Mouse (Mus musculus): Measurements from ENCODE around the gene Srpk2. TPM values are rescaled to one million over a fixed set of nuclear protein-coding genes. Genes with fewer than 3 reads are reported as not detected.

Srpk2 gene
- total and polyA plus RNA-seq, 3 experiments, result 8.4 to 37.4 (median 35.1) TPM

- 92% methylated on average over 13 of the region's 13 CpGs for WGBS
- no peak overlapping the region for H3K27ac ChIP-seq
- DNase-seq, result no peak
Observed at GRCm38 (mm10) chr5:23586531-23587453, 97.6 kb downstream of the Srpk2 start.

GRCm38 (mm10) chr5:23581484-23582060 lies 102.8 kb downstream of the Srpk2 start:
- TF ChIP-seq CTCF (IDR thresholded peaks at IDR 0.05) (no peak), EP300 (IDR thresholded peaks at IDR 0.05; ENCODE audit: insufficient read depth, low read depth, low read length) (no peak), POLR2A (IDR thresholded peaks at IDR 0.05; ENCODE audit: insufficient read depth, low read depth, low read length) (no peak)
- H3K27me3 ChIP-seq (ENCODE audit: control insufficient read depth, insufficient read depth, low read length), result no peaks in the 10 kb centered on the region
- peaks cover 1% of the 10 kb centered on the region for H3K79me2 ChIP-seq (replicated peaks; ENCODE audit: control insufficient read depth, insufficient read depth, low read length)
- intact Hi-C loops (cut with DNase I), result no loop called here
- H3K4me3 ChIP-seq, result no peak overlapping the region
- no peak for DNase-seq
- H3K27ac ChIP-seq, result no peak overlapping the region
- H3K4me1 ChIP-seq (ENCODE audit: control insufficient read depth, insufficient read depth, low read length), result peaks cover 3% of the 10 kb centered on the region
- H3K36me3 ChIP-seq (ENCODE audit: control insufficient read depth, insufficient read depth, low read length), result peaks cover 2% of the 10 kb centered on the region; the same call in 1 of the 2 replicates
- no peak overlapping the region for H3K9ac ChIP-seq (ENCODE audit: low read depth, low read length)
- 45% methylated on average over 2 of the region's 2 CpGs for WGBS

More at GRCm38 (mm10) chr5:23586531-23587453, 97.6 kb downstream of the Srpk2 start:
- no peak for TF ChIP-seq CTCF (IDR thresholded peaks at IDR 0.05)
- no peak for TF ChIP-seq EP300 (IDR thresholded peaks at IDR 0.05; ENCODE audit: insufficient read depth, low read depth, low read length)
- TF ChIP-seq POLR2A (IDR thresholded peaks at IDR 0.05; ENCODE audit: insufficient read depth, low read depth, low read length), result no peak
- peaks cover 7% of the 10 kb centered on the region; the same call in 1 of the 2 replicates for H3K36me3 ChIP-seq (ENCODE audit: control insufficient read depth, insufficient read depth, low read length)
- no peak overlapping the region for H3K4me3 ChIP-seq
- no peak overlapping the region for H3K9ac ChIP-seq (ENCODE audit: low read depth, low read length)
- no peaks in the 10 kb centered on the region for H3K27me3 ChIP-seq (ENCODE audit: control insufficient read depth, insufficient read depth, low read length)
- peaks cover 10% of the 10 kb centered on the region for H3K79me2 ChIP-seq (replicated peaks; ENCODE audit: control insufficient read depth, insufficient read depth, low read length)
- peaks cover 5% of the 10 kb centered on the region for H3K4me1 ChIP-seq (ENCODE audit: control insufficient read depth, insufficient read depth, low read length)
- intact Hi-C loops (cut with DNase I), result no loop called here

DNA sequence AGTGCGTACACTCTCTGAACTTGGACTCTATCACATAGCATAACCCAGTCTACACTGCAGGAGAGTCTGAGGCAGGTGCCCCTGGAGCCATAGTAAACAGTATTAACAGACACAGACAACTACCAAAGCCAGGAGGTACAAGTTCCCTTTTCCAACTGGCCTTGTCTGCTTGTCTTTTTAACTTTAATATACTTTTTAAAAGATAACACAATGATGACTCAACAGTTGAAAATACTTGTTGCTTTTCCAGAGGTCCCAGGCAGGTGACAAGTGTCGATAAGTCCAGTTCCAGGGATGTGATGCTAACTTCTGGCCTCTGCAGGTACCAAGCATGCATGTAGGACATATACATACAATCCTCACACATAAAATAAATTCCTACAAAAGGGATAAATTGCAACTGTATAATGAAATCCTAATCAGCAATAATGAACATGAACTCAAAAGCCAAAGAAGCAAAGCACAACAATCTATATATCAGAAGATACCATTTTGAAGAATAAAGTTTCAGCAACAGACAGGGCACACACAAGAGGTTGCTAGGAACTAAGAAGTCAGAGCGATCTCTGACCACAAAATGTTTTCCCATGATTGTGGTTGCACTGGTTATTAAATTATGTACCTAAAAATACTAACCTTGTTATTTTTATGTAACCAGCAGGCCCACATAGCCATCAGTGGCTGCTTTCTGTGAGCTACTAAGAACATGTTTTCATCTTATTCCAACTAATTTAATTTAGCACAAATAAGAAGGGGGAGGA lies 105.1 kb downstream of the Srpk2 start:
- peaks cover 2% of the 10 kb centered on the region; the same call in 1 of the 2 replicates for H3K36me3 ChIP-seq (ENCODE audit: control insufficient read depth, insufficient read depth, low read length)
- no peak overlapping the region for H3K9ac ChIP-seq (ENCODE audit: low read depth, low read length)
- no peaks in the 10 kb centered on the region for H3K27me3 ChIP-seq (ENCODE audit: control insufficient read depth, insufficient read depth, low read length)
- 77% methylated on average over 3 of the region's 3 CpGs for whole genome bisulfite sequencing
- DNase-seq, result no peak
- intact Hi-C loops (cut with DNase I), result loop anchor here (5.0 kb wide), 1 partner anchor 38 kb away; no protein-coding TSS in a partner anchor
- no peak overlapping the region for H3K27ac ChIP-seq
- H3K79me2 ChIP-seq (replicated peaks; ENCODE audit: control insufficient read depth, insufficient read depth, low read length), result peaks cover 4% of the 10 kb centered on the region
- H3K4me1 ChIP-seq (ENCODE audit: control insufficient read depth, insufficient read depth, low read length), result peaks cover 4% of the 10 kb centered on the region
- no peak for TF ChIP-seq EP300 (IDR thresholded peaks at IDR 0.05; ENCODE audit: insufficient read depth, low read depth, low read length)
- no peak for TF ChIP-seq CTCF (IDR thresholded peaks at IDR 0.05)
- TF ChIP-seq POLR2A (IDR thresholded peaks at IDR 0.05; ENCODE audit: insufficient read depth, low read depth, low read length), result no peak
- H3K4me3 ChIP-seq, result no peak overlapping the region

- Histone ChIP-seq H3K79me2 (replicated peaks; ENCODE audit: control insufficient read depth, insufficient read depth, low read length) (peaks cover 4% of the 10 kb centered on the region), H3K27me3 (ENCODE audit: control insufficient read depth, insufficient read depth, low read length) (no peaks in the 10 kb centered on the region), H3K4me1 (ENCODE audit: control insufficient read depth, insufficient read depth, low read length) (peaks cover 4% of the 10 kb centered on the region), H3K36me3 (ENCODE audit: control insufficient read depth, insufficient read depth, low read length) (peaks cover 2% of the 10 kb centered on the region; the same call in 1 of the 2 replicates), H3K4me3 (no peak overlapping the region), H3K9ac (ENCODE audit: low read depth, low read length) (no peak overlapping the region), H3K27ac (no peak overlapping the region)
- no peak for DNase-seq
- intact Hi-C loops (cut with DNase I), result loop anchor here (5.0 kb wide), 1 partner anchor 39 kb away; no protein-coding TSS in a partner anchor
- TF ChIP-seq EP300 (IDR thresholded peaks at IDR 0.05; ENCODE audit: insufficient read depth, low read depth, low read length) (no peak), CTCF (IDR thresholded peaks at IDR 0.05) (no peak), POLR2A (IDR thresholded peaks at IDR 0.05; ENCODE audit: insufficient read depth, low read depth, low read length) (no peak)
- 76% methylated on average over 4 of the region's 4 CpGs for WGBS
Observed at GRCm38 (mm10) chr5:23578322-23578957, 106.0 kb downstream of the Srpk2 start.

GRCm38 (mm10) chr5:23577847-23578246 lies 106.6 kb downstream of the Srpk2 start:
- Histone ChIP-seq H3K9ac (ENCODE audit: low read depth, low read length) (no peak overlapping the region), H3K36me3 (ENCODE audit: control insufficient read depth, insufficient read depth, low read length) (peaks cover 2% of the 10 kb centered on the region; the same call in 1 of the 2 replicates), H3K4me3 (no peak overlapping the region), H3K4me1 (ENCODE audit: control insufficient read depth, insufficient read depth, low read length) (peaks cover 4% of the 10 kb centered on the region), H3K79me2 (replicated peaks; ENCODE audit: control insufficient read depth, insufficient read depth, low read length) (peaks cover 4% of the 10 kb centered on the region), H3K27ac (no peak overlapping the region), H3K27me3 (ENCODE audit: control insufficient read depth, insufficient read depth, low read length) (no peaks in the 10 kb centered on the region)
- TF ChIP-seq EP300 (IDR thresholded peaks at IDR 0.05; ENCODE audit: insufficient read depth, low read depth, low read length), result no peak
- TF ChIP-seq POLR2A (IDR thresholded peaks at IDR 0.05; ENCODE audit: insufficient read depth, low read depth, low read length), result no peak
- TF ChIP-seq CTCF (IDR thresholded peaks at IDR 0.05), result no peak
- WGBS, result 81% methylated on average over 4 of the region's 4 CpGs
- intact Hi-C loops (cut with DNase I), result loop anchor here (5.0 kb wide), 1 partner anchor 39 kb away; no protein-coding TSS in a partner anchor
- no peak for DNase-seq

All from heart, adult 2 months (tissue).